Mouse (Mus musculus): ENCODE data around the gene Gldn. TPM values are rescaled to one million over a fixed set of nuclear protein-coding genes. Genes with fewer than 3 reads are reported as not detected.

Gldn gene
- 0.01 TPM in 2 replicates for polyA plus RNA-seq (2012; rRNA removed)

DNA sequence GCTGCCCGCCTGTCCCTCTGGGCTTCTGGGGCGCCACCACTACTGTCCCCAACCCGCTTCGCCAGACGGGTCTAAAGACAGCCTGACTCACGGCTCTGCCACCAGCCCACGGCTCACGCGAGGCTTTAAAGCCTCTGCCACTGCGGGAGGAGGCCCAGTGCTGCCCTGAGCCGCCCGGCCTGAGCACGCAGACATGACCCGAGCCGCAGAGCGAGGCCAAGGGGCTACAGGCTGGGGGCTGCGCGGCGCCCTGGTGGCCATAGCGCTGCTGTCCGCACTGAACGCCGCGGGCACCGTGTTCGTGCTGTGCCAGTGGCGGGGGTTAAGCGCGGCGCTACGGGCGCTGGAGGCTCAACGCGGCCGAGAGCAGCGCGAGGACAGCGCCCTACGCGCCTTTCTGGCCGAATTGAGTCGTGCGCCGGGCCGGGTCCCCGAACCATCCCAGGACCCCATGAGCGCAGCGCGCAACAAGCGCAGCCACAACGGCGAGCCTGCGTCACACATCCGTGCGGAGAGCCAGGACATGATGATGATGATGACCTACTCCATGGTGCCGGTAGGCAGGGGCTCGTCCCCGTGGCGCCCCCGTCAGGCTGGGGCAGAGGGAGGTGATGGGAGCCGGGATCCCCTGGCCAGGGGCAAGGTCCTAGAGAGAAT is at the start of gene Gldn:
Gldn (plus strand) TSS at position 156 of the 657 bp plus-strand sequence.
- WGBS: 6% methylated on average over 61 of the region's 61 CpGs
- DNase-seq (ENCODE audit: low read depth, low spot score): no peak

DNA sequence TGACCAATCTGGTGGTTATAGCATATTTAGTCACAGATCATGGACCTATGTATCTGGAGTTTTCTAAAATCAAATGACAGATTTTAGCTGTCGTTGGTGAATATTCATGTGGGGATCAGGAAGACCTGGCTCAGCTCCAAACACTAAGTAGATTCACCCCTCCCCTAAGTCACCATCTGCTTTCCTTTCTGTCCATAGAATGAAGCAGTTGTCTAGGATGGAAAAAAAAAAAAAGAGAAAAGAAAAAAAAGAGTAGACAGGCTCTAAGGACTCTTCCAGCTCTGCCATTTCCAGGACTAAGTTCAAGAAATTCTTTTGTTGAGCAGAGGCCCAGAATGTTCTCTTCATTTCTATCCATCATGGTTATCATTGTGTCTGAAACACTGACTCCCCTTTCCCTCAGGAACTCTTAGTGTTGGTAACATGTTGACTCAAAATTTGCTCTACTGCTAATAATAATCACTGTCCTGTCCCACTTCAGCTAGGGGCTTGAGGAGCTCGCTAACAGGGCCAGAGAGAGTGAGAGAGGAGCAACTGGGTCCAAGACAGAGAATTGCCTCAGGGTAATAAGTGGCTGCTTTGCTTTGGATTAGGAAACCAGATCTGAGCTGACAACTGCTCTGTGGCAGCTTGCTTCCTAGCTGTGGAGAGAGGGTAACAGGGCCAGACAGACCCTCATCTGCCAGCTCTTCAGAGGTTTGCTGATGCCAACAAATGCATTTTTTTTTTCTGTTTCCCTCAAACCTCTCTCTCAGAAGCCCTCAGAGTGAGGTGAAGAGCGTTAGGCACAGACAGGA is 41.2 kb upstream of the Gldn start:
- DNase-seq (ENCODE audit: low read depth, low spot score): no peak
- 59% methylated on average over 3 of the region's 3 CpGs for WGBS

DNA sequence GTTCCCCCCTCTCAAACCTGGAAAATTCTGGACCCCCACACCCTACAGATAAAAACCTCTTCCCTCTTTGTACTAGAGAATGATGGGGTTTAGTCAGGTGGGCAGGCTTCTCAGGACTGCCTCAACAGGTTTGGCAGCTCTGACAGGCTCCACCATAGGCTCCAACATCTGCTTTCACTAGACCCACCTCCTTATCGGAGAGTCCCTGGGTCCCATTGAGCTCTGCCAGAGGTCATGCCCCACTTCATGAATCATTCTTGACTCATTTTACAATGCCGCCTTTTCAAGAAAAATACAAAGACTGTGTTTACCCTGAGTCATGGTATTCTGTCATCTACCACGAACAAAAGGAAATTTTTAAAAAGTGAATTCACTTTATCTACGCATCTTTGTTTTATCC is 21.5 kb upstream of the Gldn start:
- 44% methylated on average over 4 of the region's 4 CpGs for WGBS
- DNase-seq (ENCODE audit: low read depth, low spot score): no peak

DNA sequence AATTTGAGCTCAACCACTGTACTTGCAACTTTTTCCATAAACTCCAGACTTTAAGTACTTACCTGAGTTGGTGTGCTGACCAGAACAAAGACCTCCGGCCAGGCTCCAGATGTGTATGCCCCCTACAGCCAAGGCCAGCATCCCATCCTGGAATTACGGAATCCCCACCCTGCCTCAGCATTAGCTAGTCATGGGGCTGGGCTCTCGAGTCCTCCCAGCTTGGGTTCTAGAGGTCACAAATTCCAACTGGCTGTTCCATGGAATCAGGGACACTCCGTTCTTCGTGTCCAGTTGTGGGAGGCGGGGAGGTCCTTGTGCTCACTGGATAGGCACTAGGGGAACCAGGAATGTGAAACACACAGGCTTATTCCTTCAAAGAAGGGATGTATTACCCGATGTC is 18.3 kb upstream of the Gldn start, which contains the start of gene Cyp19a1:
Cyp19a1 (minus strand) TSS at position 101 of the 400 bp plus-strand sequence.
- WGBS: 85% methylated on average over 7 of the region's 7 CpGs
- no peak for DNase-seq (ENCODE audit: low read depth, low spot score)

DNA sequence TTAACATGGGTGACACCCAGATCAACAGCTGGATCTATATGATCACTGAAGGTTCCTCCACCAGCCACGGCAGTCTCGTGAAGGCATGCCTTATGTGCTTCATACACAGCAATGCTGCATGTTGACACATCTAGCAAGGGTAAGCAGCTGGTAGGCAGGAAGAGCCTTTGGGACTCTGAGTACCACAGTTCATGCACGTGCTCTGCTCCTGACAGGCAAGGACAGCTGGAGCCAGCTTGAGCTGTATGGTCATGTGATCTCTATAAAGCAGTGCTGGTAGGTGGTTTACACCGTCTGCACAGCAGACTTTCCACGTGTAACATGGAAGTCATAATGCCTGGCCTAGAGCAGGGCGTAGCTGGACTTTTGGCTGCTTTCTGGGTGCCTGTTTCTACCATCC is 16.3 kb upstream of the Gldn start:
- DNase-seq (ENCODE audit: low read depth, low spot score): no peak
- WGBS: 58% methylated on average over 6 of the region's 6 CpGs

DNA sequence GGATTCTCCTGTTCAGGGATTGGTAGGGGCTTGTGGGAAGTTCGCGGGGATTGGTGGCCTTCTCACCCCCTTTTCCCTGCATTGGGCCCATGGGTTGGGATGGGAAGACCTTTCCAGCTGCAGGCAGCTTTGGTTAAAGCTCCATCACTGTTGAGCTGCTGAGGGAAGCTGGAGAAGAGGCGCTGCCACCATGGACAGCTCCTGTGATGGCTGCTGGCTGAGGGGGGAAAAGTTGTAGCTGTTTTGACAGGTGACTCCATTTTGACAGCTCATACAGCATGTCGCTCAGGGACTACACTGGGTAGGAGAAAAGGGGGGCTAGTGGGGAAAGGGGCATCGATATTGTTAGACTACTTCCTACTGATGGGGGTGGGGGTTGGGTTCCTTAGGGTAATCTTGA is 15.4 kb upstream of the Gldn start:
- DNase-seq (ENCODE audit: low read depth, low spot score): no peak

DNA sequence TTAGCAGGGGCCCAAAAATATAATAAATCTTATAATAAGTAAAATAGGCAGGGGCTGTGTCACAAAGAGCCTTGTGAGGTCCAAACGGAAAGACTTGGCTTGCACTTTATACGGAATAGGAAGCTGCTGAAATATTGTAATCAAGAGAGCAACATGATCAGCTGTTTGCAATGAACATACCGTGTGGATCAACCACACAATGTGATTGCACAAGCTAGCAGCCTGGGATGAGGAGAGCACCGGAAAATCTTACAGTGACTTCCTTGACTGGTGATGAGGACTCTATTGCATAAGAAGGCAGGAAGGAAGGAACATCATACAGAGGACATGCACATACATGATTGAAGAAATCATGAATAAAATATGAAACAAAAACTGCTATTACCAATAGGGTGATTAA is 11.0 kb upstream of the Gldn start:
- 80% methylated on average over 4 of the region's 4 CpGs for WGBS
- no peak for DNase-seq (ENCODE audit: low read depth, low spot score)

More for the DNA sequence above, 15.4 kb upstream of the Gldn start:
- 40% methylated on average over 5 of the region's 5 CpGs for WGBS

DNA sequence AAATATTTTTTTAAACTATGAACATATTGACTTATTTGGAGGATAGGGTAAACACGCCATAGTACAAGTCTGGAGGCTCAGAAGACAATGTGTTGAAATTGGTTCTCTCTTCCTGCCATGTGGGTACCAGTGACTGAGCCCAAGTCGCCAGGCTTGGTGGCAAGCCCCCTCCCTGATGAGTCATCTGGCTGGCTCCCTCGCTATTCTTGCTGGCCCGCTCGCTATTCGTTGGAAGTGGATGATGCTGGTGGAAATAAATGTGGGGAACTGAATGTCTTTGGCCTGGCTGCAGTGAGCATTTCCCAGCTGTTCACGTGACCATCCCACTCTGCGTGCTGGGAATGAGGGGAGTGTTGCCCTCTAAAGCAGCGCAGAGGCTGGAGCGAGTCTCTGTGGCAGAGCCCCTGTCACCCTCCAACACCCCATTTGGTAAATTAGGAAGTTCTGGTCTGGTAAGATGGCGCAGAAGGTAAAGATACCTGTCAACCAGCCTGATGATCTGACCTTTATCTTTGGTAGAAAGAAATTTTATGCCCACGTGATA is 7.2 kb upstream of the Gldn start:
- DNase-seq (ENCODE audit: low read depth, low spot score): no peak
- WGBS: 82% methylated on average over 12 of the region's 12 CpGs

DNA sequence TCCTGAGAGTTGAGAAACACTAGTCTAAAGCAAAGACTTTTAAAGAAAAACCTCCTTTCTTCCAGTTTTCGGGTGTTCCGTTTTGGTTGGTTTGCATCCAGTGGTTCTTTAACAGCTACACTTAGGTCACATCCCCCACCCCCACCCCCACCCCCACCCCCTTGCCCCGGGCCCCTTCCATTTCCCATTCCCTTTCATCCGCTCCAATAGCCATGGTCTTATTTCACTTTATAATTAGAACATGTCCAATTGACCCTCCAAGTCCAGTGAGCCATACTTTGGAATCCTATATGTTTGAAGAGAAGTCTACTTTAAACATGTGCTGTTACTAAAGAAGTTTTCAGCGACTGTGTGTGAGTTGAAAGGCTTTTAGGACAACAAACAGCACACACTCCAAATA is 1.5 kb downstream of the Gldn start:
- no peak for DNase-seq (ENCODE audit: low read depth, low spot score)
- WGBS: 76% methylated on average over 5 of the region's 5 CpGs

DNA sequence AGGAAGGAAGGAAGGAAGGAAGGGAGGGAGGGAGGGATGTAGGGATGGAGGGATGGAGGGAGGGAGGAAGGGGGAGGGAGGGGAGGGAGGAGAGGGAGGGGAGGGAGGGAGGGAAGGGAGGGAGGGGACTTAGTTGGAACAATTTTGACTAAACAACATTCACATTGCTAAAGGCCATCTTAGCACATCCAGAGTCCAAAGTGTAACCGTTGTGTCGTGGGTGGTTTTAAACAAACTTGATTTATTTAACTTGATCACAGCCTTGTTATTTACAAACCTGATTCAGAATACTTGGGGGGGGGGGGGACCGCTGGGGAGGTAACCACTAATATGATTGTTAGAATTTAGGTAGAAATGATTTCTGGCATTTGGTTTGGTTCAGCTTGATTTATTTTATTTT is 13.1 kb downstream of the Gldn start:
- WGBS: 46% methylated on average over 3 of the region's 3 CpGs
- no peak for DNase-seq (ENCODE audit: low read depth, low spot score)

DNA sequence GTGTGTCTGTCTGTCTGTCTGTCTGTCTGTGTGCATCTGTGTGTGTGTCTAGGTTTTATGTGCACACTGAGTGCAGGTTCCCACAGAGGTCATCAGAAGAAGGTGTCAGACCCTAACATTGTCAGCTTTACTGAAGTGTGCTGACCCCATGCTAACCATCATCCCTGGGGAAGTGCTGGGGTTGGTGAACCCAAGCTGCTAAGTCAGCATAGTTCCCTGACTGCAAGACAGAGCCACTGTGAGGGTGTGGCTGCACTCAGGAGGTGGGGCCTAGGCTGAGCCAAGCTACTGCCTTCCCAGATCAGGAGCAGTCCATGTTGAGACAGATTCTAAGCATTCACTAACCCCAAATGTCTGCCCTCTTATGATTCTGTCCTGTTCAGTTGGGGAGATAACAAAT is 13.5 kb downstream of the Gldn start:
- no peak for DNase-seq (ENCODE audit: low read depth, low spot score)

DNA sequence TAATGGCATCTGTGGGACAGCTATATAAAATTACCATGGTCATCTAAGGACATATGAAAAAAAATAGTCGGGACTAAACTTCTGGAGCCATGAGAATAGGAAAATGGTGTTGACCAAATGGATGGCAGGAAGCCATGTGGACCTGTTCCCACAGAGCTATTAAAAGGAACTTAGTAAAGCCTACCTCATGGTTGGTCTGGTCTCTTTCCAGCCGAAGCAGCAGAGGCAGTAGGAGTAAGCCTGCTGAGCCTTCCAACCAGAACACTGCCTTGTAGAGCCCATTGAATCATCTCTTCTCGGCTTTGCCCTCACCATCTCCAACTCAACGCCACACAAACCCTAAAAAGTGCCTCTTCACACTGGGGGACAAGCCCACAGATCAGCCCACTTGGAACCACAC is 15.0 kb downstream of the Gldn start:
- 68% methylated on average over 4 of the region's 4 CpGs for WGBS
- DNase-seq (ENCODE audit: low read depth, low spot score): no peak

DNA sequence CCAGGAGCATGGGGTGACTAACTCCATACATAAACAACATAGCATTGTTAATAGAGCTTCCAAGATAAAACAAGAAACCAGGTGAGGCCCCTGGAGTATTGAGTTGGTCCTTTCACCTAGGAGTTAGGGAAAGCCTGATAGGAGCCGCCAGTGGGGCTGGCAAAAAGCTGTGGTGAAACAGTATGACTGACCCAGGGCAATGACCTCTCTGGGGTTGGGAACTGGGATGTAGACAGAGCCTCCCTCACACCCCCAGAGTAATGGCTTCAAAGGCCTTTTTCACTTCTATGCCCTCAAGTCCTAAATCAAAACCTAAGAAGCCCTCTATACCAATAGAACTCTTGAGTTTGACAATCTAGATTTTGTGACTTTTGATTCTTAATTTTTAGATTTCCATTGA is 21.9 kb downstream of the Gldn start:
- DNase-seq (ENCODE audit: low read depth, low spot score): no peak
- WGBS: 68% methylated on average over 1 of the region's 1 CpGs

DNA sequence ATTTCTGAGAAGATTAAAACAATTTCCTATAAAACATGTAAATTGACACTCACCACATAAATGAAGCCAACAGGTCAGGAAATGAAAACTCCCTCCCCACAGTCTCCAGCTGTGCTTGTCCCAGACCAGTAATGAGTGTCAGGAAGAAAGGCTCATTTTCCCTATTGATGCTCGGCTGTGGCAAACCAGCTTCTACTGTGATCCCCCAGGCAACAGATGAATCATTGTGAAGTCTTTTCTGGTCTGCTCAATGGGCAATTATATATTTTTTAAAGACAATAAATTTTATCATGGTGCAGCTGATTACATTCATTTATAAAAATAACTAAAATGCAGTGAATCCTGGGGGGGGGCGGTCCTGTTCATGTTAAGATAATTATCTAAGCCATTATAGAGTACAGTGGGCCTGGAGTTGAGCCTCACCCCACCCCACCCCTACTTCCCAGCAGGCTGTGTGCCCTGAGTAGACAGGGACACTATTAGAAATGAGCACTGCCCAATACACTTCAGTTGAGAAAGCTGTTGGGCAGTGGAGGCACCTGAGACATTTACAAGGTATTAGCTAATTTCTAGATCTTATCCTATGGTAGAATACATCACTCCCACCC is 22.6 kb downstream of the Gldn start:
- WGBS: 80% methylated on average over 2 of the region's 2 CpGs
- no peak for DNase-seq (ENCODE audit: low read depth, low spot score)

DNA sequence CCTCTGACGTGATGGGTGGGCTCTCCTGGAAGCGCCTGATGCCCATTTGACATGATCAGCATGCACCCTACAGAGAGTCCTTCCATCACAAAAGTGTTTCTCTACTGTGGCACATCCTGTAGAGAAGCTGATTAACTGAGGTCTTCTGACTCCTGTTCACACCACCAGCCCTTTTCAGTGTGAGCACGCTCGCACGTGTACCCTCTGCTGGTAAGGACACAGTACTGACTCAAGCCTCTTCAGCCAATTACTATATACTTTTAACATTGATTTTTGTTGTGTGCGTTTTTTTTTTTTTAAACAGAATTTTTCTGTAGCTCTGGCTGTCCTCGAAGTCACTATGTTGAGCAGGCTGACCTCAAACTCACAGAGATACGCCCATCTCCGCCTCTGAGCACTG is 30.1 kb downstream of the Gldn start:
- DNase-seq (ENCODE audit: low read depth, low spot score): no peak
- 66% methylated on average over 9 of the region's 9 CpGs for WGBS

DNA sequence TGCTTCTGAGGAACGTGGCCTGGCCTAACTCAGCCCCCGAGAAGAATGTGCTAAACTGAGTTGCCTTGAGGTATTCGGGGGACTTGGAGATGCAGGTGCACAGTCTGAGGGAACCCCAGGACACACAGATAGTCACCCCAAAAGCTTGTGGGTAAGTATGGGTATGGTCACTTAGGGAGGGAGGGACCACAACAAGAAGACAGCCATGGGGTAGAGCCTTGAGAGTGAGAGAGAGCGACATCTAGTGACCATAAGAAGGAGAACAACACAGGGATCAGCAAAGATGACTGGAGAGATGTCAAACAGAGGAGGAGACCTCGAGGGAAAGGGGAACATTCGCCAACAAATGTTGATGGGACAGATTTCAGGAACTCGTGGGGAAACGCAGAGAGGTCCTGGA is 37.2 kb downstream of the Gldn start:
- DNase-seq (ENCODE audit: low read depth, low spot score): no peak
- WGBS: 37% methylated on average over 8 of the region's 8 CpGs

DNA sequence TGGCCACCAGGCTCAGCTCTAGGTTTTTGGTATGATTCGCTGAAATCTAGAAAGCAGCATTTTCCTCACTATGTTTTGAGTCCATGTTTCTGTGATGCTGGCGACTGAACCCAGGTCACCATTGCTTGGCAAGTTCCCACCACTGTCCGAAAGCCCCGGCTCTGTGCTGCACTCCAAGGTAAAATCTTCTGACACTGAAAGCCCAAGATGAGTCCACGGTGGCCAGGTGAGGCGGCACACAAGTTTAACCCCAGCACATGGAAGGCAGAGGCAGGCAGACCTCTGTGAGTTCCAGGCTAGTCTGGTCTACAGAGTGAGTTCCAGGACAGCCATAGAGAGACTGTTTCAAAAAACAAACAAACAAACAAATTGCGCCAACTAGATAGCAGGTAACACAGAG is 42.9 kb downstream of the Gldn start:
- WGBS: 87% methylated on average over 7 of the region's 7 CpGs
- DNase-seq (ENCODE audit: low read depth, low spot score): no peak

DNA sequence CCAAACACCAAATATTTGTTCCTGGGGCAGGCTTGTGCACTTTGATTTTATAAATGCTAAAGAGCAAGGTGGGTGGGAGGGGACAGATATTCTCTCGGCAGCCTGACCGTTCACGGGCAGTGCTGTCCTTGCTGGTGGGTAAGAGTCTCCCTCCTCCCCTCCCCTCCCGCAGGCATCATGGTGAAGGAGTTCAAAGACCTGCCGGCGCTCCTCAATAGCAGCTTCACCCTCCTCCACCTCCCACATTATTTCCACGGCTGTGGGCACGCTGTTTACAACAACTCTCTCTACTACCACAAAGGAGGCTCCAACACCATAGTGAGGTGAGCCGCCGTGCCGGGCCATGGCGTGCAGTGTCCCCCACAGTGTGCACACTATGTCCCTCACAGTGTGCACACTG is 49.3 kb downstream of the Gldn start:
- no peak for DNase-seq (ENCODE audit: low read depth, low spot score)
- WGBS: 68% methylated on average over 12 of the region's 12 CpGs

DNA sequence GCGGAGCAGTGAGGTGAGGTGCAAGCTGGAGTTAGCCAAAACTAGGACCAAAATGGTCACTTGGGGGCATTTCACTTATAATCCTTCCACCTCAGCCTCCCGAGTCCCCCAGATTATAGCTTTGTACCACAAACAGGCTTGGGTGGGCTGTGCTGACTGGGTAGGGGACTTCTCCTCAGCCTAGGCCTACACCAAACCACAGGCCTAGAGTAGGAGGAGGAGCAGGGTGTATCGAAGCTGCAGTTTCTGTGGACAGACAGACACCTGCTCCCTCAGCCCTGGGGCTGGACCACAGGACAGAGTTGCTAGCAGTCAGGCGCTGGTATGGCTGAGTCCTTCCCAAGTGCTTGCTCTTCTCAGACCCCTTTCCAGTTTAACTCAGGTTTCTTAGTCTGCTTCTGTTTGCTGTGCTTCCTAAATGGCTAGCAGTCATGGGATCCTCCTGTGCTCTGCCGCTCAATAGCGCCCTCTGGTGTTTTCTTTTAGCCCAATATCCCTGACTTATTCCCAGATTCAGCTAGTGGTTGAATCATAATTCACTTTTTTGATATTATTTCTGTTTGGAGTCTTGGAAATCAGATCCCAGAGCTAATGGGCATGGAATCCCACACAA is 50.4 kb downstream of the Gldn start:
- 53% methylated on average over 6 of the region's 6 CpGs for WGBS
- DNase-seq (ENCODE audit: low read depth, low spot score): peak; percentile 10

DNA sequence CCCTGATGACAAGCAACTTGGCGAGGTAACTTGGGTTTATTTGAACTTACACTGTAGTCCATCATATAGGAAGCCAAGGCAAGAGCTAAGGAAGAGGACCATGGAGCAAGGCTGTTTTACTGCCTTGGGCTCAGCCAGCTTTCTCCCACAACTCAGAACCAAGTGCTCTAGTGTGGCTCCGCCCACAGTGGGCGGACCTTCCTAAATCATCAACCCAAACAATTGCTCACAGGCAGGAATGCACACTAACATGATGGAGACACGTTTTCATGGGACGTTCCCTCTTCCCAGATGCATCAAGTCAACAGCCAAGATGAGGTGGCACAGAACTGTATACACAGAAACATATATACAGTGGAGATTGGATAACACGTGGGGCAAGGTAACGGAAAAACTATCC is 55.7 kb downstream of the Gldn start:
- no peak for DNase-seq (ENCODE audit: low read depth, low spot score)
- 61% methylated on average over 7 of the region's 7 CpGs for WGBS

All from large intestine, adult 2 months (tissue).